Mouse (Mus musculus) liver, adult 2 months (tissue): Measurements from ENCODE around the gene Dstyk. TPM values are rescaled to one million over a fixed set of nuclear protein-coding genes. Genes with fewer than 3 reads are reported as not detected.

Experiments
- DNase-seq: peaks from one replicate; pipeline ENCODE4 v3.0.0-alpha.2; 2011; ENCODE audit warnings: low read depth, low spot score; ENCODE audit errors: extremely low read depth
- H3K27ac ChIP-seq: fragments of 200-500 bp; replicated peaks from 2 replicates; pipeline ENCODE4 v1.5.1; 2012; ENCODE audit warnings: low read depth, mild to moderate bottlenecking, control low read depth, inconsistent platforms, low read length; ENCODE audit not compliant: insufficient read depth
- H3K27me3 ChIP-seq: fragments of 200-500 bp; 2 replicates; pipeline ENCODE4 v1.6.1; 2012; ENCODE audit warnings: mild to moderate bottlenecking, moderate library complexity, low read length, inconsistent platforms; ENCODE audit not compliant: control insufficient read depth, insufficient read depth
- H3K36me3 ChIP-seq: fragments of 200-500 bp; 2 replicates; pipeline ENCODE4 v1.6.1; 2012; ENCODE audit warnings: low read length, inconsistent platforms; ENCODE audit not compliant: control insufficient read depth, insufficient read depth
- H3K4me1 ChIP-seq: fragments of 200-500 bp; 2 replicates; pipeline ENCODE4 v1.6.1; 2011; ENCODE audit warnings: low read length; ENCODE audit not compliant: control insufficient read depth, insufficient read depth
- H3K4me3 ChIP-seq: fragments of 200-500 bp; 2 replicates; pipeline ENCODE4 v1.5.1; 2011; ENCODE audit warnings: low read depth, mild to moderate bottlenecking, control low read depth, low read length, moderate library complexity; ENCODE audit not compliant: insufficient read depth
- H3K79me2 ChIP-seq: fragments of 200-500 bp; 2 replicates; pipeline ENCODE4 v1.6.1; 2012; ENCODE audit warnings: inconsistent platforms, mild to moderate bottlenecking, low read length, moderate library complexity; ENCODE audit not compliant: control insufficient read depth, insufficient read depth
- H3K9ac ChIP-seq: fragments of 200-500 bp; 2 replicates; pipeline ENCODE4 v1.6.1; 2012; ENCODE audit warnings: low read depth, mild to moderate bottlenecking, control low read depth, inconsistent platforms, low read length
- CTCF ChIP-seq: fragments of 200-500 bp; IDR thresholded peaks from 2 replicates; pipeline ENCODE4 v1.5.1; 2011; ENCODE audit warnings: low read depth, low read length, control low read depth
- POLR2A ChIP-seq: fragments of 200-500 bp; IDR thresholded peaks from 2 replicates; pipeline ENCODE4 v1.6.1; 2011; ENCODE audit warnings: low read length, control low read depth; ENCODE audit not compliant: insufficient read depth; ENCODE audit errors: extremely low read depth
- WGBS: fragments of 180-500 bp; shearing (Covaris S2); methylation state at CpG from one replicate; pipeline ENCODE4 v1.1.7; 2018; 5-methylcytosine and 5-hydroxymethylcytosine counted together
- polyA plus RNA-seq: library from polyadenylated mRNA; depleted of rRNA; stranded (reverse); fragments of >200 nt; gene quantifications from 2 replicates; pipeline ENCODE4 v1.2.3, GENCODE M21; 2012
- total RNA-seq: library from RNA; depleted of rRNA; stranded (reverse); fragments of >200 nt; gene quantifications from 2 replicates; pipeline ENCODE4 v1.2.3, GENCODE M21; 2014

Gene Dstyk
- total and polyA plus RNA-seq, 2 experiments, result 4.1 to 8.9 TPM

DNA sequence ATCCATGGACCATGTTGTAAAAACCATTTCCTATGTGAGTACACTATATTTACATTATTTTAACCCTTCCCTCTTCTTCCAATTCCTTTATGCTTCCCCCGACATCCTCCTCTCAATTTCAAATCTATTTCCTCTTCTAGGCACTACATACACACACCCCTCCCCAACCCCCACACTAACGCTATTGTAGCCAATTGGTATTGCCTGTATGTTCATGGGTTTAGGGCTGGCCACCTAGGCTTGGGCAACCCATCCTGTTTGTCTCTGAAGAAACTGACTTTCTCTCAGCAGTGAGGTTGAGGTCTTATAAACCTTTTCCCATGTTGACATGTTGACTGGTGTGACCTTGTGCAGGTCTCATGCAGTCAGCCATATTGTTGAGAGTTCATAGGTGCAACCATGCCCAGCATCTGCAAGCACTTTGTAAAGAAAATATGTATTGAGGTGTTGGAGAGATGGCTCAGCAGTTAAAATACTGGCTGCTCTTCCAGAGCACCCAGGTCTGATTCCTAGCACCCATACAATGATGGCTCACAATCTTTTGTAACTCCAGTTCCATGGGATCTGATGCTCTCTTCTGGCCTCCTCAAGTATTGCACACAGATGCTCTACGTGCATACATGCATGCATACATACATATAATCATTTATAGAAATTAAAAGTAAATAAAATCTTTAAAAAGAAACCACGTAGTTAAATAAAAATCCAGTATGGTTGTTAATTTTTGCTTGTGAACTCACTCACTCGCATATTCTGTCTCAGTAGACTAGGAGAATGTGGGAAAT is 5.7 kb downstream of the Dstyk start:
- no peaks in the 10 kb centered on the region for H3K27me3 ChIP-seq
- H3K27ac ChIP-seq, result no peak overlapping the region
- H3K79me2 ChIP-seq, result peaks cover 18% of the 10 kb centered on the region; the same call in 1 of the 2 replicates
- H3K9ac ChIP-seq, result no peak overlapping the region
- no peak for DNase-seq
- peaks cover 3% of the 10 kb centered on the region for H3K4me1 ChIP-seq
- H3K4me3 ChIP-seq, result no peak overlapping the region
- WGBS, result 96% methylated on average over 5 of the region's 5 CpGs
- H3K36me3 ChIP-seq, result peaks cover 2% of the 10 kb centered on the region; the same call in 1 of the 2 replicates
- TF ChIP-seq POLR2A, result no peak

DNA sequence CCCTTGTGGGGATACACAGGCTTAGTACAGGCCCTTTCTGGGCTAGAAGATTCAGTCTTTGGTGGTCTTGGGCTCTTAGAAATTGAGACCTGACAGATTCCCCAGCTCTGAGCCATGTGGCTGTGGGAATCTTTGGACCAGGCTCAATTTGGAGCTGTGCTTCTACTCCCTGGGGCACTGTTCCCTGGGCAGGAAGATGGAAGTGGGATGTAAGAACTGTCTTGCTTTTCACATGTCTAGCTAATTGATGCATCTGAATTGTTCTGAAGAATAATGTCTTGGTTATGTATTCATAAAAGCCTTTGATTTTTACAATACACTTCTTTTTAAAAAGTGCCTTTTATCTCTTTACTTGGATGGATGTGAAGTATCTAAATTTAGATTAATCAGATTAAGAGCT is 8.2 kb downstream of the Dstyk start:
- peaks cover 2% of the 10 kb centered on the region; the same call in 1 of the 2 replicates for H3K36me3 ChIP-seq

DNA sequence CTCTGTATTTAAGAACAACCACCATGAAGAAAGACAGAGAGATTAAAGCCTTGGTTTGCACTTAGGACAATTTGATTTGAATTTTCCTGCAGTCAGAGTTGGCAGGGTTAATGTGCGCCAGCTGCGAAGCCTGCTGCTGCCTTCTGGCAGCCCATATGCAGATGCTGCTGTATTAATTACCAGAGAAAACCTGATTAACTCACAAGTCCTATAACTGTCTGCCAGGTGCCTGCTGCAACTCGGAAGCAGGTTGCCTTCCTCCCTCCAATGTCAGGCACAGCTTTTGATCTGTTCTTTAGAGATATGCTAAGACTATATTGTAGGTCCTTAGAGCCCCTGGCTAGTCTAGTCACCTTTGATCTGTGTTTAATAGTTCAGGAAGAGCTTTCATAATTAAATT is 13.5 kb downstream of the Dstyk start:
- Histone ChIP-seq H3K4me3 (no peak overlapping the region), H3K4me1 (peaks cover 4% of the 10 kb centered on the region), H3K79me2 (peaks cover 3% of the 10 kb centered on the region; the same call in 1 of the 2 replicates), H3K27me3 (no peaks in the 10 kb centered on the region), H3K27ac (no peak overlapping the region), H3K36me3 (peaks cover 4% of the 10 kb centered on the region; the same call in 1 of the 2 replicates), H3K9ac (no peak overlapping the region)
- TF ChIP-seq POLR2A (no peak), CTCF (no peak)
- DNase-seq, result no peak
- WGBS, result 87% methylated on average over 3 of the region's 3 CpGs

More for the DNA sequence above, 8.2 kb downstream of the Dstyk start:
- Histone ChIP-seq H3K27me3 (no peaks in the 10 kb centered on the region), H3K79me2 (peaks cover 12% of the 10 kb centered on the region; the same call in 1 of the 2 replicates), H3K9ac (no peak overlapping the region), H3K27ac (no peak overlapping the region), H3K4me1 (peaks cover 4% of the 10 kb centered on the region), H3K4me3 (no peak overlapping the region)
- no peak for DNase-seq
- no peak for TF ChIP-seq POLR2A
- TF ChIP-seq CTCF, result no peak

- no peak for TF ChIP-seq CTCF
- TF ChIP-seq POLR2A, result no peak
- peak; percentile 50 for DNase-seq
- 38% methylated on average over 9 of the region's 9 CpGs for WGBS
- Histone ChIP-seq H3K79me2 (peaks cover 3% of the 10 kb centered on the region; the same call in 1 of the 2 replicates), H3K4me1 (peaks cover 4% of the 10 kb centered on the region), H3K9ac (no peak overlapping the region), H3K27ac (no peak overlapping the region), H3K4me3 (no peak overlapping the region), H3K27me3 (no peaks in the 10 kb centered on the region), H3K36me3 (peaks cover 5% of the 10 kb centered on the region; the same call in 1 of the 2 replicates)
Measured at GRCm38 (mm10) chr1:132431716-132432115, 14.4 kb downstream of the Dstyk start.

GRCm38 (mm10) chr1:132433349-132433748 is 16.0 kb downstream of the Dstyk start:
- WGBS, result 60% methylated on average over 5 of the region's 5 CpGs
- DNase-seq, result no peak
- no peak overlapping the region for H3K27ac ChIP-seq
- no peak overlapping the region for H3K9ac ChIP-seq
- H3K27me3 ChIP-seq, result no peaks in the 10 kb centered on the region
- peaks cover 3% of the 10 kb centered on the region; the same call in 1 of the 2 replicates for H3K79me2 ChIP-seq
- TF ChIP-seq POLR2A (no peak), CTCF (no peak)
- H3K4me1 ChIP-seq, result peaks cover 4% of the 10 kb centered on the region
- no peak overlapping the region for H3K4me3 ChIP-seq
- H3K36me3 ChIP-seq, result peaks cover 6% of the 10 kb centered on the region; the same call in 1 of the 2 replicates

DNA sequence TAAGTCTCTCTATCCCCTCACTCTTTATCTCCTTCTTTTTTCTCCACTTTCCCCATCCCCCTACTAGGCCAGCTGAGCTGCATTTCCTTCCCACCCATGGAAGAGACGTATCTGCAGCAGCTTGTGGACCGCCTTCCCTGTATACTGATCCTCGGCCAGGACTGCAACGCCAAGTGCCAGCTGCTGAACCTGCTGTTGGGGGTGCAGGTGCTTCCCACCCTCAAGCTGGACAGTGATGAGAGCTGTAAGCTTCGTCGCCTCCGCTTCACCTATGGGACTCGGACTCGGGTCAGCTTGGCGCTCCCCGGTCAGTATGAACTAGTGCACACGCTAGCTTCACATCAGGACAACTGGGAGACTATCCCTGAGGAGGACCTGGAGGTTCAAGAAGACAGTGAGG is 16.7 kb downstream of the Dstyk start:
- no peak overlapping the region for H3K9ac ChIP-seq
- H3K4me3 ChIP-seq, result no peak overlapping the region
- no peak for DNase-seq
- H3K4me1 ChIP-seq, result peaks cover 4% of the 10 kb centered on the region
- no peaks in the 10 kb centered on the region for H3K27me3 ChIP-seq
- no peak overlapping the region for H3K27ac ChIP-seq
- WGBS, result 97% methylated on average over 12 of the region's 12 CpGs
- no peak for TF ChIP-seq POLR2A
- no peak for TF ChIP-seq CTCF
- peaks cover 3% of the 10 kb centered on the region; the same call in 1 of the 2 replicates for H3K79me2 ChIP-seq
- H3K36me3 ChIP-seq, result peaks cover 7% of the 10 kb centered on the region; the same call in 1 of the 2 replicates
